Mouse (Mus musculus) intestine, postnatal 0 days (tissue): ENCODE measurements around the gene Oaf. TPM values are rescaled to one million over a fixed set of nuclear protein-coding genes. Genes with fewer than 3 reads are reported as not detected.

ENCODE experiments used
- ATAC-seq: fragments of 200-750 bp; cut with Nextera tagmentation; 2 replicates; pipeline ENCODE4 v1.8.0; 2017; ENCODE audit warnings: mild to moderate bottlenecking, moderate TSS enrichment, moderate library complexity
- H3K27ac ChIP-seq: fragments of 300-500 bp; sonication (generic); 2 replicates; pipeline ENCODE4 v1.5.1; 2014; ENCODE audit warnings: mild to moderate bottlenecking, low read depth, low read length, moderate library complexity
- H3K27me3 ChIP-seq: fragments of 300-500 bp; sonication (generic); replicated peaks from 2 replicates; pipeline ENCODE4 v1.6.1; 2014; ENCODE audit warnings: low read length, mixed read lengths; ENCODE audit not compliant: control insufficient read depth, insufficient read depth
- H3K36me3 ChIP-seq: fragments of 300-500 bp; sonication (generic); 2 replicates; pipeline ENCODE4 v1.6.1; 2014; ENCODE audit warnings: mild to moderate bottlenecking, moderate library complexity; ENCODE audit not compliant: control insufficient read depth, insufficient read depth
- H3K4me1 ChIP-seq: fragments of 300-500 bp; sonication (generic); replicated peaks from 2 replicates; pipeline ENCODE4 v1.6.1; 2014; ENCODE audit warnings: antibody characterized with exemption, low read length, mixed read lengths; ENCODE audit not compliant: control insufficient read depth, insufficient read depth
- H3K4me2 ChIP-seq: fragments of 300-500 bp; sonication (generic); replicated peaks from 2 replicates; pipeline ENCODE4 v1.6.1; 2014; ENCODE audit warnings: low read depth, mild to moderate bottlenecking, moderate library complexity
- H3K4me3 ChIP-seq: fragments of 300-500 bp; sonication (generic); 2 replicates; pipeline ENCODE4 v1.5.1; 2014; ENCODE audit warnings: low read depth, low read length
- H3K9ac ChIP-seq: fragments of 300-500 bp; sonication (generic); 2 replicates; pipeline ENCODE4 v1.6.1; 2014; ENCODE audit warnings: mild to moderate bottlenecking, low read depth, low read length
- H3K9me3 ChIP-seq: fragments of 300-500 bp; sonication (generic); 2 replicates; pipeline ENCODE4 v1.6.1; 2016; ENCODE audit warnings: mixed run types; ENCODE audit not compliant: control insufficient read depth
- CTCF ChIP-seq: sonication (generic); IDR thresholded peaks from 2 replicates; pipeline ENCODE4 v1.5.1; 2016; ENCODE audit warnings: low read depth, mild to moderate bottlenecking, control low read depth, antibody characterized with exemption, moderate library complexity
- WGBS: fragments of 180-500 bp; shearing (Covaris S2); extraction: QIAGEN DNeasy Blood & Tissue Kit; methylation state at CpG from one replicate; pipeline ENCODE4 v1.1.7; 2014; 5-methylcytosine and 5-hydroxymethylcytosine counted together
- polyA plus RNA-seq: library from polyadenylated mRNA; unstranded; fragments of >200 nt; fragmentation: Nextera tagmentation; extraction: Ambion mirVana; gene quantifications from 2 replicates; pipeline ENCODE4 v1.2.1, GENCODE M21; 2015

Oaf gene
- polyA plus RNA-seq, 1 experiment from 2014 or later, result 39.7 TPM

DNA sequence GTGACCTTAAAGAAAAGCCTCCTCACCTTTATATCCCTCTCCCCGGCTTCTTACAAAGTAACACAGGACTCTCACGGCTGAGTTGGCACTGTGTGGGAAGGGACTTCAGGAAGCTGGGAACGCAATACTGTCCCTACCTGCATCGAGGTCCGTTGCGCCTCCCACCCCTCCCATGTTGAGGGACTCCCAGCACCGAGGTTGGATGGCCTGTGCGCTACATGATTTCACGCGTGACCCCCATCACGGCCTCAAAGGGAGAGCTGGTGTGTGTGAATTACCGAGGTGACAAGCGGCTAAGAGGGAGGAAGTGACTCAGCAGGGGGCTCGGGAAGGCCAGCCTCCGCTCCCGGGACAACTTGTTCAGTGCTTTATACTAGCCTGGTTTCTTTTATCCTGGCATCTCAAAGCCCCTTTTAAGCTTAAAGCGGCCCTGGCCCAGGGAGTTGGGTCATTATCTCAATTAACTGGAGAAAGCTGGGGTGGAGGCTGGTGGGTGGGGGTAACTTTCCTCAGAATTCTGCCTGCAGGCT, 31.1 kb upstream of the Oaf start:
- Histone ChIP-seq H3K9me3 (no peaks in the 10 kb centered on the region), H3K9ac (no peak overlapping the region), H3K4me2 (peak overlapping the region; percentile 40), H3K27me3 (0 out of 2 replicates have a peak, but pooled peaks cover 13% of the 10 kb centered on the region), H3K36me3 (no peaks in the 10 kb centered on the region), H3K4me3 (no peak overlapping the region), H3K27ac (no peak overlapping the region), H3K4me1 (no peaks in the 10 kb centered on the region)
- WGBS, result 30% methylated on average over 17 of the region's 17 CpGs
- ATAC-seq, result no peak
- TF ChIP-seq CTCF, result no peak

DNA sequence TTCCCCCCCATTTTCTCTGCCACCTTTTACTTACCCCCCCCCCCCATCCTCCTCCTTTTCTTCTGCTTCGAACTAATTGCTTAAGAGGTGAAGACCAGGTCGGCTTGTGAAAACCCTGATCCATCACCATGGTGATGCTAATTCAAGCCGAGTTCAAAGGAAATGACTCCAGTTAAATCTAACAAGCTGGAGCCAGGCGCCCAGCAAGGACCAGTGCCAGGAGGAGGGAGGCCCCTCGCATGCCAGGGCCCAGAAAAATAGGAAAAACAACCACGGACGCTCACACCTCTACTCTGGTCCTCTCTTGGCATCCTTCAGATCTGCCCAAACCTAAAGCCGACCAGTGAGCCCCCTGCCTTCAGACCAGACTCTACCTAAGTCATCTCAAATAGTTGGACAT, 29.5 kb upstream of the Oaf start:
- Histone ChIP-seq H3K27me3 (0 out of 2 replicates have a peak, but pooled peaks cover 13% of the 10 kb centered on the region), H3K27ac (no peak overlapping the region), H3K36me3 (no peaks in the 10 kb centered on the region), H3K9ac (no peak overlapping the region), H3K9me3 (no peaks in the 10 kb centered on the region), H3K4me1 (peaks cover under 1% of the 10 kb centered on the region; the same call in 1 of the 2 replicates), H3K4me3 (no peak overlapping the region), H3K4me2 (no peak overlapping the region)
- WGBS, result 58% methylated on average over 8 of the region's 8 CpGs
- TF ChIP-seq CTCF, result no peak
- no peak for ATAC-seq

DNA sequence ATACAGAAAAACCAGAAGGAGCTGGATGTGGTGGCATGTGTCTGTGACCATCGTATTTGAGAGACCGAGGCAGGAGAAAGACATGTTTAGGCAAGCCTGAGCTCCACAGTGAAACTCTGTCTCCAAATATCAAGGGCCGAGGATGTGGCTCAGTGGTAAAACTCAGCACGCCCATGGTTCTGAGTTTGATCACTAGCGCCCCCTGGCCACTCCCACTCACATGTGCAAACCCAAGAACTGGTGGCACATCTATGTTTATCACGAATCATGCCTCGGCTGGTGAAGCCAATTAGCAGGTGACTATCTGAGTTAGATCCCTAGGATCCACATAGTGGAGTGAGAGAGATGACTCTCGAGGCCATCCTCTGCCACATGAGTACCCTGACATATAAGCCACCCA, 27.6 kb upstream of the Oaf start:
- Histone ChIP-seq H3K4me2 (no peak overlapping the region), H3K9ac (no peak overlapping the region), H3K4me3 (no peak overlapping the region), H3K36me3 (no peaks in the 10 kb centered on the region), H3K9me3 (no peaks in the 10 kb centered on the region), H3K4me1 (peaks cover 16% of the 10 kb centered on the region), H3K27me3 (0 out of 2 replicates have a peak, but pooled peaks cover 13% of the 10 kb centered on the region), H3K27ac (no peak overlapping the region)
- TF ChIP-seq CTCF, result peak; percentile 74
- WGBS, result 61% methylated on average over 8 of the region's 8 CpGs
- no peak for ATAC-seq

DNA sequence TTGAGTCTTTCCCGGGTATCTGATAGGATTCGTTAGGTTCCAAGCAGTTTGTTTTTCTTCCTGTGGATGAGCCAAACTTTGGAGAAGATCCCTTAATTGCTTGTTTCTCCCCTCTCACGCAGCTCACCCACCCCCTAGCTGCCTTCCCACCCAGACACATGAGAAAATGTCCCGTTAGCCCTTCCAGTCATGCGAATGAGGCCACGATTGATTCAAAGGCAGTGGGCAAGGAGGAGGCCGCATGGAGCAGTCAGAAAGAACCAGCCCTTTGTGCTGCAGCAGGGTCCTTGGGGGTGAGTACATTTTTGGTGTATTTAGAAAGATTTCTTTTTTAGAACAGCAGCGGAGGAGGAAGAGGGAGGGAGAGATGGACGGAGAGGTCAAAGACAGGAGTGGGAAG, 25.5 kb upstream of the Oaf start:
- H3K27me3 ChIP-seq, result no peaks in the 10 kb centered on the region
- ATAC-seq, result no peak
- no peak overlapping the region for H3K9ac ChIP-seq
- no peaks in the 10 kb centered on the region for H3K9me3 ChIP-seq
- peaks cover 22% of the 10 kb centered on the region for H3K4me1 ChIP-seq
- no peak overlapping the region for H3K27ac ChIP-seq
- H3K4me2 ChIP-seq, result no peak overlapping the region
- peak; percentile 36 for TF ChIP-seq CTCF
- 73% methylated on average over 9 of the region's 9 CpGs for WGBS
- no peaks in the 10 kb centered on the region for H3K36me3 ChIP-seq
- H3K4me3 ChIP-seq, result no peak overlapping the region

DNA sequence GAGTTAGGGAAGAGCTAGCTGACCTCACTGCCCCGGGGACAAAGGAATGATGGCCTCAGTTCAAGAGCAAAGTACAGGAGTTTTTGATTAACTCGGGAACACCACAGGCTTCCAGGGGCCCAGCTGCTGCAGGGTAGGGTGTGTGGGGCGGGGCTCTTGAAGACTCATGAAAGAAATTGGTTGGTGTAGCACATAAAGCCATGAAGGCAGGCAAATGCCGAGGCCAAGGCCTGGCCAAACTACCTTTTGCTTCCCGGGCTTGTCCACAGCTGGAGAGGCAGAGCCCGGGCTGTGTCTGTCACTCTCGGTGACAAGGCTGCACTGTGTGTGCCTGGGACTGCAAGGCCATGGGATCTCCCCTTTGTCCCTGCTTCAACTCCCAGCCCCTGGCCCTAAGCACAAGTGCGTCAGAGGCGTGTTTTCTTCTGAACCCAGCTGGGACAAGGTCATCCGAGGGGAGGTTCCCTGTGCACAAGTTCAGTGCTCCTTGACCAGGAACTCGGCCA, 24.3 kb upstream of the Oaf start:
- Histone ChIP-seq H3K27me3 (no peaks in the 10 kb centered on the region), H3K4me3 (no peak overlapping the region), H3K9me3 (no peaks in the 10 kb centered on the region), H3K4me1 (peaks cover 22% of the 10 kb centered on the region), H3K27ac (peak overlapping the region; percentile 96), H3K36me3 (no peaks in the 10 kb centered on the region), H3K9ac (no peak overlapping the region), H3K4me2 (no peak overlapping the region; the same call in 1 of the 2 replicates)
- TF ChIP-seq CTCF, result no peak
- peak; percentile 94 for ATAC-seq
- 12% methylated on average over 11 of the region's 11 CpGs for WGBS

DNA sequence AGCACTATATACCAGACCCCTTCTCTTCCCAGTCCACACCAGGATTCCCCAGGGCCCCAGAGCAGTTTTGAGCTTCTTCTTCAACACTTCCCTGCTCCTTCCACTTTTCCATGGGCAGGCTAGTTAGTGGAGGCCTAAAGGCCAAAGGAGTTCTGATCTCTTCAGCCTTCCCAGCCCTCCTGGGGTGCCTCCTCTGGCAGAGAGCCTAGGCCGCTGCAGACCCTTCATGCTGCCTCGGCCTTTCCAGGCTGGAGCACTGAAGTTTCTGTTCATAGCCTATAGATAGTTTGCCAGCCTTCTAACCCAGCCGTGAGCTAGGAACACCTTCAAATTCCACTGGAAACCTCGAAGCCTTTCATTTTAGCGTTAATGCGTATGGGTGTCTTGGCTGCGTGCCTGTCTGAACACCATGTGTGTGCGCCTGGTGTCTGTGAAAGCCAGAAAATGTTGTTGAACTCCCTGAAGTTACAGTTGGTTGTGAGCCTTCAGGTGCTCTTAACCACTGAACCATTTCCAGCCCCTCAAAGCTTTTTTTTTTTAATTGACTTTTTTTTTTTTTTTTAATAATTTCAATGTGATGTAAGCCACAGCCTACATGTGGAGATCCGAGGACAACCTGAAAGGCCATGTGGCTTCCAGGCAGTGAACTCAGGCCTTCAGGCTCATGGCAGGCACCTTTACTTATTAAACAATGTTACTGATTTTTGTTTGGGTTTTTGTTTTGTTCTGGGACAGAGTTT, 23.3 kb upstream of the Oaf start:
- no peaks in the 10 kb centered on the region for H3K27me3 ChIP-seq
- no peak for ATAC-seq
- no peak overlapping the region for H3K4me3 ChIP-seq
- TF ChIP-seq CTCF, result no peak
- H3K27ac ChIP-seq, result peak overlapping the region; percentile 96
- peaks cover 22% of the 10 kb centered on the region for H3K4me1 ChIP-seq
- H3K9me3 ChIP-seq, result no peaks in the 10 kb centered on the region
- no peaks in the 10 kb centered on the region for H3K36me3 ChIP-seq
- H3K4me2 ChIP-seq, result no peak overlapping the region
- WGBS, result 53% methylated on average over 9 of the region's 9 CpGs
- no peak overlapping the region for H3K9ac ChIP-seq
